Mouse (Mus musculus) ES-Bruce4 (cell line): Measurements from ENCODE around the gene C8g.

Source experiments
- CTCF ChIP-seq: IDR thresholded peaks from one replicate; pipeline ENCODE4 v1.8.1; 2011; ENCODE audit warnings: low read depth, low read length
- POLR2A ChIP-seq: IDR thresholded peaks from one replicate; pipeline ENCODE4 v1.8.1; 2011; ENCODE audit warnings: low read length; ENCODE audit not compliant: insufficient read depth

- TF ChIP-seq CTCF (no peak), POLR2A (no peak)
Measured at GRCm38 (mm10) chr2:25533707-25534106, 32.2 kb upstream of the C8g start.
